Mouse (Mus musculus): ENCODE results near the gene Ncoa6. TPM values are rescaled to one million over a fixed set of nuclear protein-coding genes. Genes with fewer than 3 reads are reported as not detected.

The Ncoa6 gene
- polyA plus RNA-seq, 1 experiment from 2014 or later, result 27.7 TPM

GRCm38 (mm10) chr2:155401926-155402325 is 71.8 kb downstream of the Ncoa6 start:
- Histone ChIP-seq H3K4me2 (ENCODE audit: low read depth, low read length) (no peak overlapping the region), H3K4me1 (ENCODE audit: control insufficient read depth, insufficient read depth, low read length) (no peaks in the 10 kb centered on the region), H3K36me3 (replicated peaks; ENCODE audit: control insufficient read depth, insufficient read depth, low read depth, low read length) (peaks cover 3% of the 10 kb centered on the region), H3K4me3 (ENCODE audit: low read depth, low read length) (no peak overlapping the region), H3K27ac (replicated peaks; ENCODE audit: low read depth, low read length) (no peak overlapping the region), H3K9ac (replicated peaks; ENCODE audit: low read length) (no peak overlapping the region), H3K27me3 (ENCODE audit: control insufficient read depth, insufficient read depth, low read length) (no peaks in the 10 kb centered on the region), H3K9me3 (replicated peaks; ENCODE audit: control insufficient read depth, low read length) (no peaks in the 10 kb centered on the region)
- DNase-seq (ENCODE audit: low spot score) (no peak), ATAC-seq (replicated peaks; ENCODE audit: insufficient number of reproducible peaks, low FRiP score, low TSS enrichment, low read depth) (no peak)
- 97% methylated on average over 4 of the region's 4 CpGs for WGBS

- Histone ChIP-seq H3K36me3 (replicated peaks; ENCODE audit: control insufficient read depth, insufficient read depth, low read depth, low read length) (peaks cover 4% of the 10 kb centered on the region; the same call in 1 of the 2 replicates), H3K4me1 (ENCODE audit: control insufficient read depth, insufficient read depth, low read length) (no peaks in the 10 kb centered on the region), H3K27me3 (ENCODE audit: control insufficient read depth, insufficient read depth, low read length) (no peaks in the 10 kb centered on the region), H3K9me3 (replicated peaks; ENCODE audit: control insufficient read depth, low read length) (no peaks in the 10 kb centered on the region), H3K4me3 (ENCODE audit: low read depth, low read length) (no peak overlapping the region), H3K4me2 (ENCODE audit: low read depth, low read length) (no peak overlapping the region), H3K9ac (replicated peaks; ENCODE audit: low read length) (no peak overlapping the region), H3K27ac (replicated peaks; ENCODE audit: low read depth, low read length) (no peak overlapping the region)
- ATAC-seq (replicated peaks; ENCODE audit: insufficient number of reproducible peaks, low FRiP score, low TSS enrichment, low read depth) (no peak), DNase-seq (ENCODE audit: low spot score) (no peak)
Measured at GRCm38 (mm10) chr2:155400276-155400675, 73.4 kb downstream of the Ncoa6 start.

GRCm38 (mm10) chr2:155394586-155394985 is 79.1 kb downstream of the Ncoa6 start:
- H3K27ac ChIP-seq (replicated peaks; ENCODE audit: low read depth, low read length), result no peak overlapping the region
- 36% methylated on average over 5 of the region's 5 CpGs for WGBS
- H3K9ac ChIP-seq (replicated peaks; ENCODE audit: low read length), result no peak overlapping the region
- H3K4me2 ChIP-seq (ENCODE audit: low read depth, low read length), result no peak overlapping the region
- H3K36me3 ChIP-seq (replicated peaks; ENCODE audit: control insufficient read depth, insufficient read depth, low read depth, low read length), result peaks cover 5% of the 10 kb centered on the region; the same call in 1 of the 2 replicates
- no peaks in the 10 kb centered on the region for H3K9me3 ChIP-seq (replicated peaks; ENCODE audit: control insufficient read depth, low read length)
- DNase-seq (ENCODE audit: low spot score) (peak; percentile 68), ATAC-seq (replicated peaks; ENCODE audit: insufficient number of reproducible peaks, low FRiP score, low TSS enrichment, low read depth) (no peak)
- H3K27me3 ChIP-seq (ENCODE audit: control insufficient read depth, insufficient read depth, low read length), result no peaks in the 10 kb centered on the region
- no peak overlapping the region for H3K4me3 ChIP-seq (ENCODE audit: low read depth, low read length)
- no peaks in the 10 kb centered on the region for H3K4me1 ChIP-seq (ENCODE audit: control insufficient read depth, insufficient read depth, low read length)

GRCm38 (mm10) chr2:155388573-155388972 is 85.1 kb downstream of the Ncoa6 start:
- 81% methylated on average over 2 of the region's 2 CpGs for WGBS
- Histone ChIP-seq H3K4me3 (ENCODE audit: low read depth, low read length) (no peak overlapping the region), H3K9ac (replicated peaks; ENCODE audit: low read length) (no peak overlapping the region), H3K27ac (replicated peaks; ENCODE audit: low read depth, low read length) (no peak overlapping the region), H3K36me3 (replicated peaks; ENCODE audit: control insufficient read depth, insufficient read depth, low read depth, low read length) (peaks cover 5% of the 10 kb centered on the region; the same call in 1 of the 2 replicates), H3K4me2 (ENCODE audit: low read depth, low read length) (no peak overlapping the region), H3K9me3 (replicated peaks; ENCODE audit: control insufficient read depth, low read length) (no peaks in the 10 kb centered on the region), H3K4me1 (ENCODE audit: control insufficient read depth, insufficient read depth, low read length) (no peaks in the 10 kb centered on the region), H3K27me3 (ENCODE audit: control insufficient read depth, insufficient read depth, low read length) (no peaks in the 10 kb centered on the region)
- ATAC-seq (replicated peaks; ENCODE audit: insufficient number of reproducible peaks, low FRiP score, low TSS enrichment, low read depth) (no peak), DNase-seq (ENCODE audit: low spot score) (no peak)

GRCm38 (mm10) chr2:155387052-155387451 is 86.6 kb downstream of the Ncoa6 start:
- H3K4me1 ChIP-seq (ENCODE audit: control insufficient read depth, insufficient read depth, low read length), result no peaks in the 10 kb centered on the region
- WGBS, result 46% methylated on average over 4 of the region's 4 CpGs
- DNase-seq (ENCODE audit: low spot score) (no peak), ATAC-seq (replicated peaks; ENCODE audit: insufficient number of reproducible peaks, low FRiP score, low TSS enrichment, low read depth) (no peak)
- no peak overlapping the region for H3K4me2 ChIP-seq (ENCODE audit: low read depth, low read length)
- H3K9ac ChIP-seq (replicated peaks; ENCODE audit: low read length), result no peak overlapping the region
- no peaks in the 10 kb centered on the region for H3K9me3 ChIP-seq (replicated peaks; ENCODE audit: control insufficient read depth, low read length)
- no peaks in the 10 kb centered on the region for H3K27me3 ChIP-seq (ENCODE audit: control insufficient read depth, insufficient read depth, low read length)
- no peak overlapping the region for H3K27ac ChIP-seq (replicated peaks; ENCODE audit: low read depth, low read length)
- H3K36me3 ChIP-seq (replicated peaks; ENCODE audit: control insufficient read depth, insufficient read depth, low read depth, low read length), result peaks cover 5% of the 10 kb centered on the region; the same call in 1 of the 2 replicates
- H3K4me3 ChIP-seq (ENCODE audit: low read depth, low read length), result no peak overlapping the region

- no peak overlapping the region for H3K4me2 ChIP-seq (ENCODE audit: low read depth, low read length)
- no peaks in the 10 kb centered on the region for H3K4me1 ChIP-seq (ENCODE audit: control insufficient read depth, insufficient read depth, low read length)
- peaks cover 5% of the 10 kb centered on the region; the same call in 1 of the 2 replicates for H3K36me3 ChIP-seq (replicated peaks; ENCODE audit: control insufficient read depth, insufficient read depth, low read depth, low read length)
- 14% methylated on average over 27 of the region's 27 CpGs for WGBS
- H3K9me3 ChIP-seq (replicated peaks; ENCODE audit: control insufficient read depth, low read length), result no peaks in the 10 kb centered on the region
- H3K27ac ChIP-seq (replicated peaks; ENCODE audit: low read depth, low read length), result no peak overlapping the region
- H3K4me3 ChIP-seq (ENCODE audit: low read depth, low read length), result no peak overlapping the region
- ATAC-seq (replicated peaks; ENCODE audit: insufficient number of reproducible peaks, low FRiP score, low TSS enrichment, low read depth) (no peak), DNase-seq (ENCODE audit: low spot score) (no peak)
- no peaks in the 10 kb centered on the region for H3K27me3 ChIP-seq (ENCODE audit: control insufficient read depth, insufficient read depth, low read length)
- no peak overlapping the region for H3K9ac ChIP-seq (replicated peaks; ENCODE audit: low read length)
Measured at GRCm38 (mm10) chr2:155386534-155386899, 87.2 kb downstream of the Ncoa6 start.

- WGBS, result 51% methylated on average over 18 of the region's 18 CpGs
- H3K36me3 ChIP-seq (replicated peaks; ENCODE audit: control insufficient read depth, insufficient read depth, low read depth, low read length), result peaks cover 5% of the 10 kb centered on the region; the same call in 1 of the 2 replicates
- no peaks in the 10 kb centered on the region for H3K9me3 ChIP-seq (replicated peaks; ENCODE audit: control insufficient read depth, low read length)
- DNase-seq (ENCODE audit: low spot score) (peak; percentile 30), ATAC-seq (replicated peaks; ENCODE audit: insufficient number of reproducible peaks, low FRiP score, low TSS enrichment, low read depth) (no peak)
- no peaks in the 10 kb centered on the region for H3K27me3 ChIP-seq (ENCODE audit: control insufficient read depth, insufficient read depth, low read length)
- no peak overlapping the region for H3K9ac ChIP-seq (replicated peaks; ENCODE audit: low read length)
- H3K4me2 ChIP-seq (ENCODE audit: low read depth, low read length), result no peak overlapping the region
- H3K4me1 ChIP-seq (ENCODE audit: control insufficient read depth, insufficient read depth, low read length), result no peaks in the 10 kb centered on the region
- H3K27ac ChIP-seq (replicated peaks; ENCODE audit: low read depth, low read length), result no peak overlapping the region
- no peak overlapping the region for H3K4me3 ChIP-seq (ENCODE audit: low read depth, low read length)
Measured at GRCm38 (mm10) chr2:155385731-155386533, 87.8 kb downstream of the Ncoa6 start.

- no peaks in the 10 kb centered on the region; the same call in 1 of the 2 replicates for H3K4me1 ChIP-seq (ENCODE audit: control insufficient read depth, insufficient read depth, low read length)
- H3K27ac ChIP-seq (replicated peaks; ENCODE audit: low read depth, low read length), result no peak overlapping the region
- H3K4me3 ChIP-seq (ENCODE audit: low read depth, low read length), result no peak overlapping the region
- DNase-seq (ENCODE audit: low spot score) (peak; percentile 81), ATAC-seq (replicated peaks; ENCODE audit: insufficient number of reproducible peaks, low FRiP score, low TSS enrichment, low read depth) (no peak)
- no peak overlapping the region for H3K9ac ChIP-seq (replicated peaks; ENCODE audit: low read length)
- H3K9me3 ChIP-seq (replicated peaks; ENCODE audit: control insufficient read depth, low read length), result no peaks in the 10 kb centered on the region
- 25% methylated on average over 7 of the region's 7 CpGs for WGBS
- no peak overlapping the region for H3K4me2 ChIP-seq (ENCODE audit: low read depth, low read length)
- peaks cover 5% of the 10 kb centered on the region; the same call in 1 of the 2 replicates for H3K36me3 ChIP-seq (replicated peaks; ENCODE audit: control insufficient read depth, insufficient read depth, low read depth, low read length)
- H3K27me3 ChIP-seq (ENCODE audit: control insufficient read depth, insufficient read depth, low read length), result no peaks in the 10 kb centered on the region
Measured at GRCm38 (mm10) chr2:155385090-155385489, 88.6 kb downstream of the Ncoa6 start.

Data from embryonic facial prominence, embryonic 11.5 days (tissue).